Comparison of ENCODE assay signal across 20 mouse cellular contexts in genomic region chr14:77255711-77256110, GRCm38 (mm10).
A peak's percentile ranks its signal among the peaks of the same experiment; 100 is the strongest.
DNase-seq lines count a peak whose midpoint lies in the region; ATAC-seq and TF ChIP-seq lines count a peak whose summit lies in the region.
"Had no signal": no experiment of that assay in that cellular context is flagged by ENCODE, and none has a peak within 500 bp of the region (broad histone marks: within the 10 kb centered on the region; RNA-seq: fewer than 3 reads in every experiment).

No protein-coding gene starts in this region.

- H3K27ac ChIP-seq in gastrocnemius, adult 2 months = no peak overlapping the region
- no peak overlapping the region for H3K27ac ChIP-seq in kidney, embryonic 16.5 days (ENCODE audit: low read length)
- H3K27ac ChIP-seq in embryonic facial prominence, embryonic 10.5 days (replicated peaks) = no peak overlapping the region
- H3K27ac ChIP-seq: embryonic facial prominence, embryonic 12.5 days; heart, embryonic 15.5 days; macrophage; midbrain, embryonic 15.5 days; neural tube, embryonic 12.5 days had no signal

- WGBS in kidney, embryonic 16.5 days = 91% methylated on average over 6 of the region's 6 CpGs
- 96% methylated on average over 6 of the region's 6 CpGs for WGBS in embryonic facial prominence, embryonic 10.5 days

- no peak for TF ChIP-seq CTCF in gastrocnemius, adult 2 months (IDR thresholded peaks at IDR 0.05)

- DNase-seq in adrenal gland, postnatal 14 days = peak; percentile 32
- no peak for DNase-seq in adrenal gland, adult 8-10 months
- DNase-seq in gastrocnemius, adult 2 months = peak; percentile 39
- DNase-seq in gastrocnemius, adult 8-10 months (ENCODE audit: low spot score in 2 of 2) = no peak
- peak; percentile 46 for DNase-seq in kidney, postnatal 10 days
- peak; percentile 10 to 15 for DNase-seq in heart, postnatal 14 days
- DNase-seq in embryonic facial prominence, embryonic 10.5 days (ENCODE audit: low spot score) = no peak
- DNase-seq: cerebellum, adult 18-20 months; gastrocnemius, postnatal 10 days; retina, postnatal 1 day; right cerebral cortex, postnatal 25 days had no signal

- no peaks in the 10 kb centered on the region for H3K36me3 ChIP-seq in kidney, embryonic 16.5 days (ENCODE audit: insufficient read depth, low read length)
- no peaks in the 10 kb centered on the region for H3K36me3 ChIP-seq in embryonic facial prominence, embryonic 10.5 days (replicated peaks)
- H3K36me3 ChIP-seq: embryonic facial prominence, embryonic 12.5 days; heart, embryonic 15.5 days; midbrain, embryonic 15.5 days; neural tube, embryonic 12.5 days had no signal

- no peak overlapping the region for H3K4me2 ChIP-seq in kidney, embryonic 16.5 days (replicated peaks; ENCODE audit: low read depth, low read length)
- H3K4me2 ChIP-seq: embryonic facial prominence, embryonic 12.5 days; heart, embryonic 15.5 days; midbrain, embryonic 15.5 days; neural tube, embryonic 12.5 days had no signal

- ATAC-seq in kidney, embryonic 16.5 days (ENCODE audit: low FRiP score, low TSS enrichment) = no peak
- ATAC-seq: hindbrain, postnatal 0 days; intestine, embryonic 16.5 days; lung, postnatal 0 days; midbrain, embryonic 15.5 days had no signal

- no peak overlapping the region for H3K9ac ChIP-seq in kidney, embryonic 16.5 days (replicated peaks; ENCODE audit: low read length)
- H3K9ac ChIP-seq: embryonic facial prominence, embryonic 12.5 days; heart, embryonic 15.5 days; midbrain, embryonic 15.5 days; neural tube, embryonic 12.5 days had no signal

- intact Hi-C loops in gastrocnemius, adult 2 months (cut with DNase I) = no loop called here
- intact Hi-C loops in heart, postnatal 14 days (cut with DNase I) = no loop called here

- no peaks in the 10 kb centered on the region; the same call in 1 of the 2 replicates for H3K4me1 ChIP-seq in kidney, embryonic 16.5 days (ENCODE audit: insufficient read depth, low read length)
- peaks cover 4% of the 10 kb centered on the region; the same call in 1 of the 2 replicates for H3K4me1 ChIP-seq in embryonic facial prominence, embryonic 10.5 days
- H3K4me1 ChIP-seq: heart, embryonic 15.5 days; neural tube, embryonic 12.5 days had no signal

- H3K4me3 ChIP-seq in gastrocnemius, adult 2 months = no peak overlapping the region
- no peak overlapping the region for H3K4me3 ChIP-seq in kidney, embryonic 16.5 days (ENCODE audit: low read length)
- H3K4me3 ChIP-seq in embryonic facial prominence, embryonic 10.5 days = no peak overlapping the region
- H3K4me3 ChIP-seq: embryonic facial prominence, embryonic 12.5 days; heart, embryonic 15.5 days; midbrain, embryonic 15.5 days; neural tube, embryonic 12.5 days had no signal

- no peaks in the 10 kb centered on the region for H3K27me3 ChIP-seq in kidney, embryonic 16.5 days (ENCODE audit: insufficient read depth, low read length)
- H3K27me3 ChIP-seq in embryonic facial prominence, embryonic 10.5 days (replicated peaks; ENCODE audit: low read depth, poor library complexity, severe bottlenecking) = no peaks in the 10 kb centered on the region
- H3K27me3 ChIP-seq: embryonic facial prominence, embryonic 12.5 days; heart, embryonic 15.5 days; midbrain, embryonic 15.5 days; neural tube, embryonic 12.5 days had no signal

- no peaks in the 10 kb centered on the region for H3K9me3 ChIP-seq in kidney, embryonic 16.5 days (ENCODE audit: low read length)
- no peaks in the 10 kb centered on the region for H3K9me3 ChIP-seq in embryonic facial prominence, embryonic 10.5 days
- H3K9me3 ChIP-seq: embryonic facial prominence, embryonic 12.5 days; heart, embryonic 15.5 days; midbrain, embryonic 15.5 days; neural tube, embryonic 12.5 days had no signal

Comparison
In these comparisons a context has a peak if more than half of its experiments do, and no peak if none do; other contexts are left out.
1. DNase-seq: peak in adrenal gland, postnatal 14 days (single experiment), gastrocnemius, adult 2 months (single experiment), kidney, postnatal 10 days (single experiment) and heart, postnatal 14 days (2 of 2); none in adrenal gland, adult 8-10 months (single experiment), gastrocnemius, adult 8-10 months (0 of 2) and embryonic facial prominence, embryonic 10.5 days (single experiment).